Comparison of ENCODE assay signal across 8 mouse cellular contexts in the genomic region with DNA sequence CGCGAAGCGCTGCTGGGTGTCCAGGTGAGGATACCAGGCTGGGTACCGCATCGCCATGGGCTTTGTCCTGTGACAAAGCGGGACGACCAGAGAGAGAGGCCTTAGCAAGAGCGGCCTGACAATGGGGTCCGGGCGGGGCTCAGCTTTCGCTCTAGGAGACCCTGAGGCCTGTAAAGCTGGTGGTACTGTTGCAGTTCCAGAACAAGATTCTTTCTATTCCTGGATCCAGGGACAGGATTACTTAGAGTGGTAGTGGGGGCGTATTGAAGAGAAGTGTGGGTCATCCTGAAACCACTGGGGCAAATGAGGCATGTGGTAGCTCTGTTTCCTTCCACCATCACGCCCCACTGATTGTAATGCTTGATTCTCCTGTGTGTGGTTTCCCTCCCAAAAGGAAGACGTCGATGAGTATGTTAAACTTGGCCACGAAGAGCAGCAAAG. TPM values are rescaled to one million over a fixed set of nuclear protein-coding genes. Genes with fewer than 3 reads are reported as not detected.
DNase-seq lines count a peak whose midpoint lies in the region; ATAC-seq and TF ChIP-seq lines count a peak whose summit lies in the region.

No protein-coding gene starts in this region.

- no peaks in the 10 kb centered on the region for H3K9me3 ChIP-seq in heart, embryonic 16.5 days (replicated peaks; ENCODE audit: control insufficient read depth, low read length)

- in situ Hi-C loops in Patski (cut with MboI; ENCODE audit: low pct_unique_long_range_greater_than_20kb) = no loop called here

- POLR2A ChIA-PET in Patski (lab: Charles Lee) = no interaction called here

- peak overlapping the region; percentile 68 for H3K4me2 ChIP-seq in heart, embryonic 16.5 days (ENCODE audit: low read depth, low read length)

- intact Hi-C loops in left cerebral cortex, postnatal 25 days (cut with DNase I) = loop anchor here (5.0 kb wide), 1 partner anchor 105 kb away; the partner anchor contains the start of gene Scaper

- under 1% methylated on average over 16 of the region's 16 CpGs for WGBS in kidney, adult 2 months
- WGBS in heart, embryonic 16.5 days = under 1% methylated on average over 16 of the region's 16 CpGs

- no peaks in the 10 kb centered on the region for H3K36me3 ChIP-seq in kidney, adult 2 months (ENCODE audit: control insufficient read depth, insufficient read depth, low read length)
- H3K36me3 ChIP-seq in heart, embryonic 16.5 days (ENCODE audit: control insufficient read depth, insufficient read depth) = peaks cover 8% of the 10 kb centered on the region

- no peaks in the 10 kb centered on the region for H3K27me3 ChIP-seq in kidney, adult 2 months (replicated peaks; ENCODE audit: control insufficient read depth, insufficient read depth, low read length)
- H3K27me3 ChIP-seq in Patski = peaks cover 17% of the 10 kb centered on the region
- no peaks in the 10 kb centered on the region for H3K27me3 ChIP-seq in heart, embryonic 16.5 days (ENCODE audit: control insufficient read depth, insufficient read depth, low read length)

- H3K27ac ChIP-seq in kidney, adult 2 months (ENCODE audit: insufficient read depth, low read depth, low read length) = peak overlapping the region; percentile 71
- peak overlapping the region; percentile 96 for H3K27ac ChIP-seq in heart, embryonic 16.5 days (ENCODE audit: low read length)

- H3K4me1 ChIP-seq in kidney, adult 2 months (ENCODE audit: control insufficient read depth, insufficient read depth, low read length) = peaks cover 3% of the 10 kb centered on the region; the same call in 1 of the 2 replicates
- H3K4me1 ChIP-seq in heart, embryonic 16.5 days (ENCODE audit: control insufficient read depth, insufficient read depth, low read length) = peaks cover 8% of the 10 kb centered on the region

- peak; percentile 25 for ATAC-seq in Patski
- peak; percentile 7; the same call in 1 of the 2 replicates for ATAC-seq in heart, embryonic 16.5 days (replicated peaks; ENCODE audit: extremely low read depth, insufficient read depth, low FRiP score)
- 0 out of 2 replicates have a peak, but pooled peaks have one; percentile 5 for ATAC-seq in megakaryocyte, adult 5-6 weeks (ENCODE audit: poor library complexity, severe bottlenecking)

- no peak for TF ChIP-seq CTCF in kidney, adult 2 months (conservative IDR thresholded peaks at IDR 0.05; ENCODE audit: insufficient read depth, insufficient read length, low read depth, low read length)
- TF ChIP-seq CTCF in Patski (IDR thresholded peaks at IDR 0.05) = no peak

- H3K4me3 ChIP-seq in kidney, adult 2 months (ENCODE audit: insufficient read depth, low read depth, low read length) = peak overlapping the region; percentile 98
- H3K4me3 ChIP-seq in heart, embryonic 16.5 days (ENCODE audit: low read length) = peak overlapping the region; percentile 91

- peak overlapping the region; percentile 98 for H3K9ac ChIP-seq in heart, embryonic 16.5 days (ENCODE audit: low read length)

- CTCF ChIA-PET in Patski (lab: Charles Lee) = interaction anchor here (1.1 to 2.0 kb wide), 3 partner anchors 13 to 33 kb away, joined by 5 to 7 read pairs (median 6); no protein-coding TSS in a partner anchor

- TF ChIP-seq POLR2A in kidney, adult 2 months (IDR thresholded peaks at IDR 0.05; ENCODE audit: low read depth, low read length) = no peak

- no peak for DNase-seq in kidney, adult 2 months
- DNase-seq in kidney, adult 9 months = no peak
- peak; percentile 13 for DNase-seq in Patski (ENCODE audit: low read depth, low spot score)
- DNase-seq in left cerebral cortex, adult 11 months (ENCODE audit: low spot score) = no peak
- no peak for DNase-seq in kidney, adult 11 months
- DNase-seq in left cerebral cortex, postnatal 25 days (ENCODE audit: low spot score in 2 of 2) = no peak

RNA-seq across cellular contexts. Expression of gene Rcn2, which starts 0.6 kb away (rescaled TPM):
- 24.4 and 39.9 TPM in 2 replicates for polyA plus RNA-seq in kidney, adult 2 months (2012; rRNA removed)
- 192 TPM for polyA plus RNA-seq in Patski (2021)
- 119 and 129 TPM in 2 replicates for polyA plus RNA-seq in heart, embryonic 16.5 days (2015; fragmentation: Nextera tagmentation; extraction: Ambion mirVana)
- total RNA-seq in megakaryocyte, adult 5-6 weeks (2015) = 42.7 and 43.2 TPM in 2 replicates
- 26.9 and 28.2 TPM in 2 replicates for total RNA-seq in megakaryocyte, adult 5-6 weeks (2017)
- 100 to 1,000 TPM; 109 to 112 TPM for total RNA-seq in left cerebral cortex, postnatal 25 days (2021)

RNA-seq across cellular contexts. Expression of gene 4930563M21Rik, which starts 31.9 kb away (rescaled TPM):
- not detected in 2 replicates for polyA plus RNA-seq in kidney, adult 2 months (2012; rRNA removed)
- not detected for polyA plus RNA-seq in Patski (2021)
- polyA plus RNA-seq in heart, embryonic 16.5 days (2015; fragmentation: Nextera tagmentation; extraction: Ambion mirVana) = not detected in 2 replicates
- not detected in 2 replicates for total RNA-seq in megakaryocyte, adult 5-6 weeks (2015)
- total RNA-seq in megakaryocyte, adult 5-6 weeks (2017) = not detected in 2 replicates
- total RNA-seq in left cerebral cortex, postnatal 25 days (2021) = not detected

RNA-seq across cellular contexts. Expression of gene Pstpip1, which starts 47.6 kb away (rescaled TPM):
- polyA plus RNA-seq in kidney, adult 2 months (2012; rRNA removed) = 1.5 and 3.3 TPM in 2 replicates
- polyA plus RNA-seq in Patski (2021) = 0.41 TPM
- 3.6 and 6.2 TPM in 2 replicates for polyA plus RNA-seq in heart, embryonic 16.5 days (2015; fragmentation: Nextera tagmentation; extraction: Ambion mirVana)
- total RNA-seq in megakaryocyte, adult 5-6 weeks (2015) = 59.2 and 61.2 TPM in 2 replicates
- 223 and 227 TPM in 2 replicates for total RNA-seq in megakaryocyte, adult 5-6 weeks (2017)
- total RNA-seq in left cerebral cortex, postnatal 25 days (2021) = 1 to 10 TPM; 2.7 to 3.1 TPM
